Mouse (Mus musculus) liver, postnatal 0 days (tissue): ENCODE results near the gene Cuedc1. TPM values are rescaled to one million over a fixed set of nuclear protein-coding genes. Genes with fewer than 3 reads are reported as not detected.

Experiments used
- ATAC-seq: fragments of 200-750 bp; cut with Nextera tagmentation; 2 replicates; pipeline ENCODE4 v1.8.0; 2017; ENCODE audit warnings: mild to moderate bottlenecking, moderate library complexity
- DNase-seq: peaks from one replicate; pipeline ENCODE4 v3.0.0-alpha.2; 2016
- H3K27ac ChIP-seq: fragments of 300-500 bp; sonication (generic); 2 replicates; pipeline ENCODE4 v1.5.1; 2014; ENCODE audit warnings: antibody characterized with exemption, moderate library complexity, mild to moderate bottlenecking, low read depth
- H3K27me3 ChIP-seq: fragments of 300-500 bp; sonication (generic); 2 replicates; pipeline ENCODE4 v1.6.1; 2014; ENCODE audit warnings: low read length, control low read depth, mixed read lengths; ENCODE audit not compliant: insufficient read depth
- H3K36me3 ChIP-seq: fragments of 300-500 bp; sonication (generic); replicated peaks from 2 replicates; pipeline ENCODE4 v1.6.1; 2014; ENCODE audit warnings: mild to moderate bottlenecking, control low read depth, low read length, moderate library complexity, mixed read lengths; ENCODE audit not compliant: insufficient read depth
- H3K4me1 ChIP-seq: fragments of 300-500 bp; sonication (generic); 2 replicates; pipeline ENCODE4 v1.6.1; 2014; ENCODE audit warnings: antibody characterized with exemption, mild to moderate bottlenecking, control low read depth; ENCODE audit not compliant: insufficient read depth
- H3K4me2 ChIP-seq: fragments of 300-500 bp; sonication (generic); 2 replicates; pipeline ENCODE4 v1.6.1; 2014; ENCODE audit warnings: low read depth, mild to moderate bottlenecking, low read length, moderate library complexity, mixed read lengths
- H3K4me3 ChIP-seq: fragments of 300-500 bp; sonication (generic); 2 replicates; pipeline ENCODE4 v1.5.1; 2014; ENCODE audit warnings: low read depth, low read length
- H3K9ac ChIP-seq: fragments of 300-500 bp; sonication (generic); replicated peaks from 2 replicates; pipeline ENCODE4 v1.6.1; 2014; ENCODE audit warnings: mild to moderate bottlenecking, moderate library complexity
- H3K9me3 ChIP-seq: fragments of 300-500 bp; sonication (generic); 2 replicates; pipeline ENCODE4 v1.6.1; 2016; ENCODE audit warnings: mild to moderate bottlenecking, control low read depth, low read length, mixed read lengths
- CTCF ChIP-seq: sonication (generic); IDR thresholded peaks from 2 replicates; pipeline ENCODE4 v1.5.1; 2016; ENCODE audit warnings: antibody characterized with exemption, low read depth
- EP300 ChIP-seq: IDR thresholded peaks from 2 replicates; pipeline ENCODE4 v1.6.1; 2016; ENCODE audit warnings: antibody characterized with exemption, low read depth, mild to moderate bottlenecking
- WGBS: fragments of 180-500 bp; shearing (Covaris S2); extraction: QIAGEN DNeasy Blood & Tissue Kit; methylation state at CpG from one replicate; pipeline ENCODE4 v1.1.7; 2014; ENCODE audit not compliant: insufficient replicate concordance; 5-methylcytosine and 5-hydroxymethylcytosine counted together
- polyA plus RNA-seq: library from polyadenylated mRNA; unstranded; fragments of >200 nt; fragmentation: Nextera tagmentation; extraction: Ambion mirVana; gene quantifications from 2 replicates; pipeline ENCODE4 v1.2.1, GENCODE M21; 2015

Gene Cuedc1
- polyA plus RNA-seq, 1 experiment from 2014 or later = 1.2 TPM

DNA sequence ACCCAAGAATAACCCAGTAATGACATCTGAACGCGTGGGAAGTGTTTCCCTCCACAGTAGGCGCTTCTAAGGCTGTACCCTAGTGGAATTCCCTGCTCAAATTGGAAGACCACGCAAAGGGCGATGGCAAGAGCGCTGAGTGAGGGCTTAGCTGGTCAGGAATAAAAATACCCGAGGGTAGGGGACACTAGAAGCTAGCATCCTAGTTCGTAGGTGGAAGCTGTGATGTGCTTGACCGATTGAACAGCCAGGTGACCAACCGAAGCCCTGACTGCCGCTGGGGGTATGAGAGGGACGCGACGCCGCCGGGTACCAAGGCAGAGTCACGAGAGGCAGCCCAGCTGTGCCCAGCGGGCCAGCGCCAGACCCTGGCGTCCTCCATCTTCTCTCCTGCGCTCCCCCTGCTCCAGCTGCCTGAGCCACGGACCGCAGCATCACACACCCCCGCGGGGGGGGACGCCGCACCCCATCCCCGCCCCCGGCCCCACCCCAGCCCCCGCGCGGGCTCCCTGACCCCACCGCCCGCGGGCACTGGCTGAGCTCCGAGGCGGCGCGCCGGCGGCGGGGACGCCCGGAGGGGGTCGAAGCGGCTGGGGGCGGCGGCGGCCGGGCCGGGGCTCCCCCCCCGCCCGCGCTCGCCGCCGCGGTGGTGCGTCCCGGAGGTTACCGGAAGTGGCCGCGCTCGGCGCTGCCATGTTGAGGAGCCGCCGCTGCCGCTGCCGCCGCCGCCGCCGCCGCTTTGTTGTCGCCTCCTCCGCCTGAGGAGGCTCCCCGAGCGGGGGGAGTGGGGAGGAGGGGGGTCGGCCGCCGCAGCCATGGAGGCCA lies 30.1 kb upstream of the Cuedc1 start, which contains the start of gene Vezf1:
Gene Vezf1, plus strand, starts transcription at position 694 of the 825 bp plus-strand sequence.
- Histone ChIP-seq H3K4me3 (peak within 1 kb of the TSS; percentile 98), H3K36me3 (no peaks in the 10 kb centered on the region), H3K4me2 (peak within 1 kb of the TSS; percentile 98), H3K9me3 (no peaks in the 10 kb centered on the region), H3K4me1 (peaks cover 29% of the 10 kb centered on the region), H3K27me3 (no peaks in the 10 kb centered on the region), H3K9ac (peak within 1 kb of the TSS; percentile 96), H3K27ac (peak within 1 kb of the TSS; percentile 92)
- peak; percentile 88 for DNase-seq
- TF ChIP-seq EP300 (no peak), CTCF (no peak)
- peak; percentile 90 for ATAC-seq
- WGBS = under 1% methylated on average over 32 of the region's 81 CpGs

- H3K9ac ChIP-seq = peak overlapping the region; percentile 96
- TF ChIP-seq CTCF (no peak), EP300 (no peak)
- H3K36me3 ChIP-seq = peaks cover 4% of the 10 kb centered on the region
- DNase-seq (peak; percentile 75), ATAC-seq (peak; percentile 72)
- peaks cover 29% of the 10 kb centered on the region for H3K4me1 ChIP-seq
- no peaks in the 10 kb centered on the region for H3K9me3 ChIP-seq
- no peaks in the 10 kb centered on the region for H3K27me3 ChIP-seq
- peak overlapping the region; percentile 98 for H3K4me3 ChIP-seq
- peak overlapping the region; percentile 98 for H3K4me2 ChIP-seq
- H3K27ac ChIP-seq = peak overlapping the region; percentile 92
- WGBS = 2% methylated on average over 61 of the region's 92 CpGs
These were observed 29.2 kb upstream of the Cuedc1 start for GRCm38 (mm10) chr11:88068411-88069245.

- peak overlapping the region; percentile 98 for H3K4me3 ChIP-seq
- ATAC-seq = no peak
- H3K27me3 ChIP-seq = no peaks in the 10 kb centered on the region
- peaks cover 29% of the 10 kb centered on the region for H3K4me1 ChIP-seq
- no peak for TF ChIP-seq CTCF
- TF ChIP-seq EP300 = no peak
- peaks cover 7% of the 10 kb centered on the region for H3K36me3 ChIP-seq
- DNase-seq = no peak
- H3K9me3 ChIP-seq = no peaks in the 10 kb centered on the region
- WGBS = under 1% methylated on average over 12 of the region's 12 CpGs
- 0 out of 2 replicates have a peak overlapping the region, but pooled peaks have one; percentile 92 for H3K27ac ChIP-seq
- H3K9ac ChIP-seq = peak overlapping the region; percentile 96
- H3K4me2 ChIP-seq = peak overlapping the region; percentile 98
These were observed 28.6 kb upstream of the Cuedc1 start for GRCm38 (mm10) chr11:88069246-88069570.

DNA sequence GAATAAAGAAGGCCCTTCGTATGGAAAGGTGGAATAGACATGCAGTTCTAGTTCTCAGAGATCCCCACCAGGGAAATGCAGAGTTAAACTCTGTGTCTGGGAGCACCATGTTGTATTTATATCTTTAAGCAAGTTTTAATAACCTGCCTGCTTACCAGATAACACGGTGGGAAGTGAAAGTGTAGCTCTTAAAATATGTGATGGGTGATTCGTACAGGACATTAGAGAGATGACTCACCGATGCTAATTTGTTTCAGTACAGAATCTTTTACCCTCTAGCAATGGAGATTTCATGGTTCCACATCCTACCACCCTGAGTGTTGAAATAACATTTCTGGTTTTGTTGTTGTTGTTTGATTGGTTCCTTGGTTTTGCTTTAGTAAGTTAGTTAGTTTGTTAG lies 27.5 kb upstream of the Cuedc1 start:
- Histone ChIP-seq H3K36me3 (peaks cover 16% of the 10 kb centered on the region), H3K27ac (no peak overlapping the region), H3K27me3 (no peaks in the 10 kb centered on the region), H3K4me1 (peaks cover 29% of the 10 kb centered on the region), H3K4me2 (peak overlapping the region; percentile 22; the same call in 1 of the 2 replicates), H3K9me3 (no peaks in the 10 kb centered on the region), H3K4me3 (no peak overlapping the region), H3K9ac (no peak overlapping the region)
- 46% methylated on average over 4 of the region's 4 CpGs for WGBS
- no peak for TF ChIP-seq EP300
- TF ChIP-seq CTCF = no peak
- DNase-seq = no peak
- ATAC-seq = no peak

- Histone ChIP-seq H3K27ac (no peak overlapping the region), H3K4me2 (0 out of 2 replicates have a peak overlapping the region, but pooled peaks have one; percentile 2), H3K27me3 (no peaks in the 10 kb centered on the region), H3K4me1 (peaks cover 29% of the 10 kb centered on the region), H3K9me3 (no peaks in the 10 kb centered on the region), H3K4me3 (no peak overlapping the region), H3K36me3 (peaks cover 23% of the 10 kb centered on the region), H3K9ac (no peak overlapping the region)
- TF ChIP-seq EP300 = no peak
- TF ChIP-seq CTCF = no peak
- WGBS = 65% methylated on average over 5 of the region's 5 CpGs
- DNase-seq (no peak), ATAC-seq (no peak)
These were observed 26.7 kb upstream of the Cuedc1 start for GRCm38 (mm10) chr11:88071113-88071512.

DNA sequence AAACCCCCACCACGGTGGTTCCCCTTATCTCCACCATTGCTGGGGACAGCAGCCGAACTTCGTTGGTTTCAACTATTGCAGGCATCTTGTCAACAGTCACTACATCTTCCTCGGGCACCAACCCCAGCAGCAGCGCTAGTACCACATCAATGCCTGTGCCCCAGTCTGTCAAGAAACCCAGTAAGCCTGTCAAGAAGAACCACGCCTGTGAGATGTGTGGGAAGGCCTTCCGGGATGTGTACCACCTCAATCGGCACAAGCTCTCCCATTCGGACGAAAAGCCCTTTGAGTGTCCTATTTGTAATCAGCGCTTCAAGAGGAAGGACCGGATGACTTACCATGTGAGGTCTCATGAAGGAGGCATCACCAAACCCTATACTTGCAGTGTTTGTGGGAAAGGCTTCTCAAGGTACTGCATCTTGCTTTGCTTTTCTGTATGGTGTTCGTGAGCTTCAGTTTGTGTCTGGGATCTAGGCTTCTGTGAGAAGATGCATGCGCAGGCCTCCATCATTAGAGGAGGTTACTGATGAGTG lies 24.4 kb upstream of the Cuedc1 start:
- H3K36me3 ChIP-seq = peaks cover 40% of the 10 kb centered on the region
- ATAC-seq (no peak), DNase-seq (no peak)
- no peak overlapping the region for H3K9ac ChIP-seq
- no peak overlapping the region for H3K4me3 ChIP-seq
- H3K4me2 ChIP-seq = no peak overlapping the region
- 80% methylated on average over 14 of the region's 14 CpGs for WGBS
- no peaks in the 10 kb centered on the region for H3K27me3 ChIP-seq
- no peaks in the 10 kb centered on the region for H3K9me3 ChIP-seq
- peaks cover 25% of the 10 kb centered on the region for H3K4me1 ChIP-seq
- no peak overlapping the region for H3K27ac ChIP-seq
- TF ChIP-seq CTCF (no peak), EP300 (no peak)
